Mouse (Mus musculus) liver, postnatal 0 days (tissue): ENCODE measurements around the gene Emp1.

ENCODE experiments used
- CTCF ChIP-seq: sonication (generic); IDR thresholded peaks from 2 replicates; pipeline ENCODE4 v1.5.1; 2016; ENCODE audit warnings: antibody characterized with exemption, low read depth
- EP300 ChIP-seq: IDR thresholded peaks from 2 replicates; pipeline ENCODE4 v1.6.1; 2016; ENCODE audit warnings: antibody characterized with exemption, low read depth, mild to moderate bottlenecking

DNA sequence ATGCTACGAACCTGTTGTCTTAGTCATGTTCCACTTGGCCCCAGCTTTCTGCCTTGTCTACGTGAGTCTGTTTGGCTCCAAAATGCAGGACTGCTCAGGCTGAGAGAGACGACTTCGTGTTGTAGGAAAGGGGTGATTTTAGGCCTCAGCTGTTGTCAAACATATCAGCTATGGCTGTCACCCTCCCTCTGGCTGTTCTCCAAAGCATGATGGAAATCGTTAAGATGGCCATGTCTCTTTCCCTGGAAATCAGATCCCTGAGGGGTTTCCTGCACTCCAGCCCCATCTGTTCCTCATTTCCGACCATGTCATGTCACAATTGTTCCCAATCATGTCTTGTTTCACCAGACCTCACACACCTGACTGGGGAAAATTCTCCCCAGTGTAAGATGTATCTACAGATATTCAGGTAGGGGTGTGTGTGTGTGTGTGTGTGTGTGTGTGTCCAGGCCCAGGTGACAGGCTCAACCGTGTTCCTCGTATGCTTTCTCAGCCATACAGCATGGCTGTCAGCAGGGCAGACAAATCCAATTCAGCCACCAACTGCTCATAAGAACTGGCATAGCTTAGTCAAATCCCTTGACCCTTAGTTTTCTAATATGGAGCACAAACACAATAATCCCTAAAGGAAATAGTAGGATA is 67.0 kb downstream of the Emp1 start:
- TF ChIP-seq CTCF: no peak
- TF ChIP-seq EP300: no peak
